Mouse (Mus musculus) bone marrow, adult 2 months (tissue): Measurements from ENCODE around the gene Kcng1.

Experiments used
- CTCF ChIP-seq: fragments of 200-500 bp; IDR thresholded peaks from 2 replicates; pipeline ENCODE4 v1.5.1; 2011; ENCODE audit warnings: low read length, control low read depth; ENCODE audit not compliant: control insufficient read depth, insufficient read depth
- POLR2A ChIP-seq: fragments of 200-500 bp; IDR thresholded peaks from 2 replicates; pipeline ENCODE4 v1.6.1; 2011; ENCODE audit warnings: low read depth, mild to moderate bottlenecking, control low read depth, low read length, borderline replicate concordance; ENCODE audit not compliant: control insufficient read depth

- TF ChIP-seq POLR2A (no peak), CTCF (no peak)
Observed at GRCm38 (mm10) chr2:168248167-168248855, 33.2 kb downstream of the Kcng1 start.
